Mouse (Mus musculus) kidney, embryonic 16.5 days (tissue): Measurements from ENCODE around the gene Podn. TPM values are rescaled to one million over a fixed set of nuclear protein-coding genes. Genes with fewer than 3 reads are reported as not detected.
"Not testable (repeated sequence)": the region's sequence is repeated elsewhere in the genome, so short reads cannot be mapped to it uniquely, and the experiment has no call there.

Experiments
- ATAC-seq: fragments of 200-750 bp; cut with Nextera tagmentation; 2 replicates; pipeline ENCODE4 v1.8.0; 2017; ENCODE audit warnings: moderate TSS enrichment; ENCODE audit not compliant: low FRiP score, low TSS enrichment
- H3K27ac ChIP-seq: fragments of 300-500 bp; sonication (generic); 2 replicates; pipeline ENCODE4 v1.5.1; 2014; ENCODE audit warnings: low read length
- H3K27me3 ChIP-seq: fragments of 300-500 bp; sonication (generic); 2 replicates; pipeline ENCODE4 v1.6.1; 2014; ENCODE audit warnings: low read length, control low read depth, mixed read lengths; ENCODE audit not compliant: insufficient read depth
- H3K36me3 ChIP-seq: fragments of 300-500 bp; sonication (generic); 2 replicates; pipeline ENCODE4 v1.6.1; 2014; ENCODE audit warnings: low read length, control low read depth, mixed read lengths; ENCODE audit not compliant: insufficient read depth
- H3K4me1 ChIP-seq: fragments of 300-500 bp; sonication (generic); 2 replicates; pipeline ENCODE4 v1.6.1; 2014; ENCODE audit warnings: low read length, control low read depth, mixed read lengths; ENCODE audit not compliant: insufficient read depth
- H3K4me2 ChIP-seq: fragments of 300-500 bp; sonication (generic); replicated peaks from 2 replicates; pipeline ENCODE4 v1.6.1; 2014; ENCODE audit warnings: low read depth, low read length
- H3K4me3 ChIP-seq: fragments of 300-500 bp; sonication (generic); 2 replicates; pipeline ENCODE4 v1.5.1; 2014; ENCODE audit warnings: mild to moderate bottlenecking, low read length
- H3K9ac ChIP-seq: fragments of 300-500 bp; sonication (generic); replicated peaks from 2 replicates; pipeline ENCODE4 v1.6.1; 2014; ENCODE audit warnings: low read length
- H3K9me3 ChIP-seq: fragments of 300-500 bp; sonication (generic); 2 replicates; pipeline ENCODE4 v1.6.1; 2016; ENCODE audit warnings: low read length, control low read depth
- WGBS: fragments of 180-500 bp; shearing (Covaris S2); extraction: QIAGEN DNeasy Blood & Tissue Kit; methylation state at CpG from one replicate; pipeline ENCODE4 v1.1.7; 2014; 5-methylcytosine and 5-hydroxymethylcytosine counted together
- polyA plus RNA-seq: library from polyadenylated mRNA; unstranded; fragments of >200 nt; fragmentation: Nextera tagmentation; extraction: Ambion mirVana; gene quantifications from 2 replicates; pipeline ENCODE4 v1.2.1, GENCODE M21; 2015

Gene Podn
- 0.69 and 0.82 TPM in 2 replicates for polyA plus RNA-seq

DNA sequence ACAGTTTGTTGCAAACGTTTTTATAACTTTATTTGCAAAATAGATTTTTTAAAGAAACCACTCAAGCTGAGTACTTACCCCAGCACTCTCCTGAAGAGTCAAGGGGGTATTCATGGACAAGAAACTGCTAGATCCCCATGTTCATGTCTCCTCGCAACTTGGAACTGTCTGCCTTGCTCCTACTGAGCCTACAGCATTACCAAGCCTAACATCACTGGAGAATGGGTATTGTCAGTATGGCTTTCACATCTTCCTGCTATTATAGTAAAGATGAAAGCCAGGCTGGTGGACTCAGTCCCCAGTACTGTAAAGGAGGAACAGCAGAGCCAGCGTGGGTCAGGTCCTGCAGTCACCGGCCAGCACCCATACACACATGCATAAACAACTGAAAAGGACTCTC lies at the start of gene Podn:
Podn (minus strand) TSS at position 101 of the 400 bp plus-strand sequence.
- Histone ChIP-seq H3K4me1 (no peaks in the 10 kb centered on the region), H3K4me3 (no peak within 1 kb of the TSS), H3K9me3 (no peaks in the 10 kb centered on the region), H3K4me2 (no peak within 1 kb of the TSS), H3K9ac (no peak within 1 kb of the TSS), H3K27ac (no peak within 1 kb of the TSS), H3K36me3 (peaks cover 13% of the 10 kb centered on the region), H3K27me3 (no peaks in the 10 kb centered on the region)
- WGBS = 81% methylated on average over 4 of the region's 4 CpGs
- ATAC-seq = no peak

DNA sequence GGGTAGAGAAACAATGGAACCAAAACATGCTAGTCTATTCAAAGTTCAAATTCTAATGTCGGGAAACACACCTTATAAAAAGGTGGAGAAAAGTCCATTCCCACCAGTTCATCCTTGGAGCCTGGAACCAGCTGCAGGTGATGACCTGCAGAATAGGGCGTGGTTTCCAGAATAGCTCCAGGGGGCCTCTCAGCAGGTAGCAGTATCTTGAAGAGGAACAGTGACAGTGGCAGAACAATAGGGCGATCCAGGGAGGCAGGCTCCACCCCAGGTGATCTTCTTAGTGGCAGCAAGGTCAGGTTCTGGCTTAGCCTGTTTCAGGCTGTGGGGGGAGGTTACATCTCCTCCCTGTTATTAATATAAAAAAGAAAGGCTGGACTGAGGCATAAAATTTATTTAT lies 49.3 kb upstream of the Podn start:
- ATAC-seq, H3K4me2 ChIP-seq, H3K9ac ChIP-seq, H3K4me3 ChIP-seq, H3K9me3 ChIP-seq, H3K4me1 ChIP-seq, H3K36me3 ChIP-seq, H3K27me3 ChIP-seq: not testable (repeated sequence)
- peak overlapping the region; percentile 26; the same call in 1 of the 2 replicates for H3K27ac ChIP-seq
- 63% methylated on average over 3 of the region's 3 CpGs for WGBS

DNA sequence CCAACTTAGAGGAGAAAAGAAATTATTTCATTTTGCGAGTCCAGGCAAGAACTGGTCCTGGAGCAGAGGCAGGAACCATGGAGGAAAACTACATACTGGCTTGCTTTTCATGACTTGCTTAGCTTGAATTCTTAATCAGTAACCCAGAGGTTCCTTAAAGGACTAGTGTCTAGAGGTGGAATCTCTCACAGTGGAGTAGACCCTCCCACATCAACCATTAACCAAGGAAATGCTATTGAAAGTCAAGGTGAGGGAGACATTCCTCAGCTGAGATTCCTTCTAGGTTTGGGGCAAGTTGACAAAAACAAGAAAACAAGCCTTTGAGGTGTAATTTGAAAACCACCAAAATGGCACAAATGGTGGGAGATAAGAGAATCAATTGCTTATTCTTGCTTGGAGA lies 48.6 kb upstream of the Podn start, which contains the start of gene Scp2:
Scp2 (minus strand) TSS at position 119 of the 400 bp plus-strand sequence.
- peak within 1 kb of the TSS; percentile 24 for H3K4me2 ChIP-seq
- H3K36me3 ChIP-seq = no peaks in the 10 kb centered on the region
- 0 out of 2 replicates have a peak within 1 kb of the TSS, but pooled peaks have one; percentile 20 for H3K9ac ChIP-seq
- H3K4me3 ChIP-seq = peak within 1 kb of the TSS; percentile 28
- ATAC-seq = peak; percentile 83
- peaks cover 6% of the 10 kb centered on the region; the same call in 1 of the 2 replicates for H3K9me3 ChIP-seq
- WGBS = 81% methylated on average over 1 of the region's 1 CpGs
- H3K4me1 ChIP-seq = no peaks in the 10 kb centered on the region
- no peaks in the 10 kb centered on the region for H3K27me3 ChIP-seq
- H3K27ac ChIP-seq = peak within 1 kb of the TSS; percentile 82

DNA sequence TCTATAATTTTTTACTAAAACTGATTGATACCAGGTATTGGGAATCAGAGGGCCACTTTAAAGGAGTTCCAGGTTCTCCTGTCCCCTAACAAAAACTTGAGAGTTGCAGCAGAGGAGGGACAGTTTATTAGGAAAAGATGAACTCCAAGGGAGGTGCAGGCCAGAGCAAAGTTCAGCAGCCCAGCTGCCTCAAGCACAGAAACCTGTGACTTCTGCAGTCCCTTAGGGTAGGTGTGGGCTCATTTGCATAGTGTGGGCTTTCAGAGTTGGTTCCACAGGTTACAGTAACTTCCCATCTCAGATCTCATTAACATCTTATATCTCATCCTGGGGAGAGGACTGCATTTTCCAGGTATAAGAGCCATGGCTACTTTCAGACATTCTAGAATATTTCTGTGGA lies 47.5 kb upstream of the Podn start:
- 0 out of 2 replicates have a peak overlapping the region, but pooled peaks have one; percentile 5 for H3K4me3 ChIP-seq
- H3K36me3 ChIP-seq = no peaks in the 10 kb centered on the region
- ATAC-seq = 0 out of 2 replicates have a peak, but pooled peaks have one; percentile 54
- peak overlapping the region; percentile 82; the same call in 1 of the 2 replicates for H3K27ac ChIP-seq
- H3K4me2 ChIP-seq = peak overlapping the region; percentile 24
- no peaks in the 10 kb centered on the region for H3K4me1 ChIP-seq
- no peak overlapping the region for H3K9ac ChIP-seq
- no peaks in the 10 kb centered on the region for H3K27me3 ChIP-seq
- H3K9me3 ChIP-seq = peaks cover 6% of the 10 kb centered on the region; the same call in 1 of the 2 replicates

DNA sequence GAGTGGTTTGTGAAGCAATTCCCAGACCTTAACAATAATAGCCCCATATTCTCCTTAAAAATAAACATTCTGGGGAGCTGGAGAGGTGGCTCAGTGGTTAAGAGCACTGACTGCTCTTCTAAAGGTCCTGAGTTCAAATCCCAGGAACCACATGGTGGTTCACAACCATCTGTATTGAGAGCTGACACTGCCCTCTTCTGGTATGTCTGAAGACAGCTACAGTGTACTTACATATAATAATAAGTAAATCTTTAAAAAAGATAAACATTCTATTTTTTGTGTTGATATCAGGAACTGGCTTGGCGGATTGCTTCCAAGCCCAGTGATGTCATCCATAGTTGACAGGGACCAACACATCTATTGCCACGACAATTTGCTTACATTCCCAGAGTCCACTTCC lies 46.9 kb upstream of the Podn start:
- H3K4me2 ChIP-seq = 0 out of 2 replicates have a peak overlapping the region, but pooled peaks have one; percentile 23
- not testable (repeated sequence) for H3K36me3 ChIP-seq, H3K4me1 ChIP-seq, H3K9ac ChIP-seq, H3K27me3 ChIP-seq, H3K27ac ChIP-seq, H3K9me3 ChIP-seq, ATAC-seq, H3K4me3 ChIP-seq
- 82% methylated on average over 2 of the region's 2 CpGs for WGBS

DNA sequence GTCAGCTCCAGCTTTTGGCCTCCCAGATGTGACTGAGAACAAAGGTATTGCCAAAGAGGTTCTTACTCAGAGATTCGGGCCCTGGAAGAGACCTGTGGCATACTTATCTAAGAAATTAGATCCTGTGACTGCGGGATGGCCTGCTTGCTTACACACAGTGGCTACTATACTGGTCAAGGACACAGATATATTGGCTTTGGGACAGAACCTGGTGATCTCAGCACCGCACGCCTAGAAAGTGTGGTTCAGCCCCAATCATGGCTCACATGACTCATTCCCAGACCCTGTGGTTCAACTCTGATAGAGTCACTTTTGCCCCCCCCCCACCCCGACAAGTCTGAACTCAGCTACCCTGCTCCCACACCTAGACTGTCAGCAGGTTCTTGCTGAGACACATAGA lies 40.7 kb upstream of the Podn start:
- H3K36me3 ChIP-seq = no peaks in the 10 kb centered on the region
- H3K4me3 ChIP-seq = no peak overlapping the region
- H3K27me3 ChIP-seq = no peaks in the 10 kb centered on the region
- H3K9ac ChIP-seq = no peak overlapping the region
- no peak overlapping the region for H3K4me2 ChIP-seq
- no peak for ATAC-seq
- no peak overlapping the region for H3K27ac ChIP-seq
- 84% methylated on average over 5 of the region's 5 CpGs for WGBS
- no peaks in the 10 kb centered on the region; the same call in 1 of the 2 replicates for H3K9me3 ChIP-seq
- H3K4me1 ChIP-seq = no peaks in the 10 kb centered on the region

DNA sequence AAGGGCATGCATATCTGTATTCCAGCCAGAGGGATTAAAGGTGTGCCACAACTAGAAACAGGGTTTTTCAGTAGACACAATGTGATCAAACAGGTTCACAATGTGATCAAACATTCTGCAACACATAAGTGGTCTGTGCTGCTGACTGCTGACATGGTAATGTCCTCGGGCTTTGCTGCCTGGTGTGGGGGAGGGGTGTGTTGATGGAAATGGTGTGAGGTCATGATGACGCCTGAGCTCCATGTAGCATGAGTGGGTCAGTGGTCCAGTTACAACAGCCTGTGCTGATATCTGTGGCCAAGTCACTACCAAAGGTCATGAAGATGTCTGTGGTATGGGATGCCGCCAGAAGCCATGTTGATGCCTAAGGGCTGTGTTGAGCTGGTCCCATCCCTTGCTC lies 34.2 kb upstream of the Podn start:
- 85% methylated on average over 3 of the region's 3 CpGs for WGBS
- Histone ChIP-seq H3K27me3 (no peaks in the 10 kb centered on the region), H3K4me3 (no peak overlapping the region), H3K36me3 (no peaks in the 10 kb centered on the region), H3K4me2 (no peak overlapping the region), H3K4me1 (no peaks in the 10 kb centered on the region), H3K9ac (no peak overlapping the region), H3K9me3 (peaks cover 4% of the 10 kb centered on the region; the same call in 1 of the 2 replicates), H3K27ac (no peak overlapping the region)
- ATAC-seq = no peak

DNA sequence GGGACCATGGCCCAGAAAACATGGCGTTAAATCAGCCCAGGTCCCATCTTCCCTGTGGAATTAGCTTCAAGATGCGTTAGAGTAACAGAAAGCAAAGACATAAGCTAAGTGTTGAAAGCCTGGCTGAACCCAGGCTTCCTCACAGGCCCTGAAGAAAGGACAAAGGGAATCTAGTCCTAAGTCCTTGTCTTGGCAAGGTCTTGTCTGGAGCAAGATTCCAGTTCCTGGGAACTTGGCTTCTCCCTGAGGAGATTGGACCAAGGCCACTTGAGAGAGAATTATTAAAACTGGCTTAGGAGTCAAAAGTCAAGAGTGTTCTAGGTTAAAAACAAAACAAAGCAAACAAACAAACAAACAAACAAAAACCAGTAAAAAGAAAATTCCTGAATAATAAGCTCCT lies 32.1 kb upstream of the Podn start:
- peaks cover 4% of the 10 kb centered on the region; the same call in 1 of the 2 replicates for H3K9me3 ChIP-seq
- H3K4me3 ChIP-seq = no peak overlapping the region
- no peak overlapping the region for H3K4me2 ChIP-seq
- H3K36me3 ChIP-seq = no peaks in the 10 kb centered on the region
- no peak overlapping the region for H3K9ac ChIP-seq
- 97% methylated on average over 2 of the region's 2 CpGs for WGBS
- H3K4me1 ChIP-seq = no peaks in the 10 kb centered on the region
- H3K27ac ChIP-seq = no peak overlapping the region
- no peaks in the 10 kb centered on the region for H3K27me3 ChIP-seq
- no peak for ATAC-seq

DNA sequence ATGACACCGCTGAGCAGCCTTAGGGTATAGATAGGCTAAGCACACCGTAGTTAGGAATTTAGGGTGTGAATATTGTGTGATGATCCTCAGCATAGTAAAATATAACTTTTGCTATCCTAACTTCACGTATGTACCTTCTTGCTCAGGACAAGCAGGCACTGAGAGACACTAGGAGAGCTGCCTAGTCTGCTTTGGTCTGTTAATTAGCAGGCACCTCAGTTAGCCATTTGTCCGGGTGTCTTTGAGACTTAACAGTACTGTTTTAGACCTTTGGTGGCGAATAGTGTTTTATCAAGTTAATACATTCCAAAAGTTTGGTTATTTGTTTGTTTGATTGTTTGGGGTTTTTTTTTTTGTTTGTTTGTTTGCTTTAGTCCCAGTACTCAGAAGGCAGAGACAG lies 31.3 kb upstream of the Podn start:
- Histone ChIP-seq H3K9me3 (peaks cover 4% of the 10 kb centered on the region; the same call in 1 of the 2 replicates), H3K36me3 (no peaks in the 10 kb centered on the region), H3K9ac (no peak overlapping the region), H3K27ac (no peak overlapping the region), H3K4me3 (no peak overlapping the region), H3K4me2 (no peak overlapping the region), H3K4me1 (no peaks in the 10 kb centered on the region), H3K27me3 (no peaks in the 10 kb centered on the region)
- WGBS = 87% methylated on average over 5 of the region's 5 CpGs
- ATAC-seq = no peak

DNA sequence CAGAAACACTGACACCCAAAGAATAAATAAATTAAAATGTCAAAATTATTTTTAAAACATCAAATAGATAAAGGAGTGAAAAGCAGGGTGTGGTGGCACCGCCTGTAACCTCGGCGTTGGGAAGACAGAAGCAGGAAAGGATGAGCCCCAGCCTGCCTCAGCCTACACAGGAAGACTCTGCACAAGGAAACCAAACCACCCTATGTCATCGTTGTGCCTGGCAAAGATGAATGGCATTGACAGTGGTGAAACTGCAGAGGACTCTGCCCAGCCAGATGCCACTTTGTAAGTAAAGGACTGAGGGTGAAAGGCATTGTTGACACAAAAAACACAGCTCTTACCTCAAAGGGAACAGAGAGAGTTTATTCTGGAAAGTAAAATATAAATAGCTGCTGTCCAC lies 30.0 kb upstream of the Podn start:
- no peaks in the 10 kb centered on the region for H3K27me3 ChIP-seq
- H3K36me3 ChIP-seq = no peaks in the 10 kb centered on the region
- 87% methylated on average over 4 of the region's 4 CpGs for WGBS
- no peaks in the 10 kb centered on the region for H3K4me1 ChIP-seq
- no peak overlapping the region for H3K4me2 ChIP-seq
- no peak overlapping the region for H3K27ac ChIP-seq
- H3K9me3 ChIP-seq = peaks cover 4% of the 10 kb centered on the region; the same call in 1 of the 2 replicates
- no peak overlapping the region for H3K4me3 ChIP-seq
- H3K9ac ChIP-seq = no peak overlapping the region
- no peak for ATAC-seq
